Mouse (Mus musculus): Measurements from ENCODE around the gene 5530401A14Rik.

5530401A14Rik gene

GRCm38 (mm10) chr11:81860250-81860972 lies at the start of gene 5530401A14Rik:
Gene 5530401A14Rik, plus strand, starts transcription at chr11:81860673.
- DNase-seq (ENCODE audit: low spot score), result no peak

GRCm38 (mm10) chr11:81814816-81815215 lies 45.7 kb upstream of the 5530401A14Rik start:
- DNase-seq (ENCODE audit: low spot score), result peak; percentile 22

- DNase-seq (ENCODE audit: low spot score), result no peak
Measured at GRCm38 (mm10) chr11:81816531-81816930, 43.9 kb upstream of the 5530401A14Rik start.

GRCm38 (mm10) chr11:81832381-81832780 lies 28.1 kb upstream of the 5530401A14Rik start:
- DNase-seq (ENCODE audit: low spot score), result no peak

GRCm38 (mm10) chr11:81838426-81838825 lies 22.0 kb upstream of the 5530401A14Rik start:
- no peak for DNase-seq (ENCODE audit: low spot score)

- DNase-seq (ENCODE audit: low spot score), result peak; percentile 26
Measured at GRCm38 (mm10) chr11:81841001-81841400, 19.5 kb upstream of the 5530401A14Rik start.

- peak; percentile 37 for DNase-seq (ENCODE audit: low spot score)
Measured at GRCm38 (mm10) chr11:81845010-81845685, 15.3 kb upstream of the 5530401A14Rik start.

- peak; percentile 3 for DNase-seq (ENCODE audit: low spot score)
Measured at GRCm38 (mm10) chr11:81845686-81846036, 14.8 kb upstream of the 5530401A14Rik start.

GRCm38 (mm10) chr11:81847773-81848490 lies 12.5 kb upstream of the 5530401A14Rik start:
- no peak for DNase-seq (ENCODE audit: low spot score)

- DNase-seq (ENCODE audit: low spot score), result no peak
Measured at GRCm38 (mm10) chr11:81865661-81866382, 5.3 kb downstream of the 5530401A14Rik start.

- no peak for DNase-seq (ENCODE audit: low spot score)
Measured at GRCm38 (mm10) chr11:81871506-81872213, 11.2 kb downstream of the 5530401A14Rik start.

GRCm38 (mm10) chr11:81896511-81896910 lies 36.0 kb downstream of the 5530401A14Rik start:
- DNase-seq (ENCODE audit: low spot score), result no peak

- DNase-seq (ENCODE audit: low spot score), result no peak
Measured at GRCm38 (mm10) chr11:81897547-81898354, 37.3 kb downstream of the 5530401A14Rik start.

GRCm38 (mm10) chr11:81902318-81902717 lies 41.8 kb downstream of the 5530401A14Rik start:
- DNase-seq (ENCODE audit: low spot score), result no peak

- no peak for DNase-seq (ENCODE audit: low spot score)
Measured at GRCm38 (mm10) chr11:81908760-81909159, 48.3 kb downstream of the 5530401A14Rik start.

- no peak for DNase-seq (ENCODE audit: low spot score)
Measured at GRCm38 (mm10) chr11:81909397-81909894, 49.0 kb downstream of the 5530401A14Rik start.

GRCm38 (mm10) chr11:81913071-81913470 lies 52.6 kb downstream of the 5530401A14Rik start:
- no peak for DNase-seq (ENCODE audit: low spot score)

- no peak for DNase-seq (ENCODE audit: low spot score)
Measured at GRCm38 (mm10) chr11:81915501-81915900, 55.0 kb downstream of the 5530401A14Rik start.

- DNase-seq (ENCODE audit: low spot score), result no peak
Measured at GRCm38 (mm10) chr11:81923096-81923495, 62.6 kb downstream of the 5530401A14Rik start.

GRCm38 (mm10) chr11:81923626-81924025 lies 63.2 kb downstream of the 5530401A14Rik start:
- DNase-seq (ENCODE audit: low spot score), result no peak

All from adipocyte (in vitro differentiated cells).